Mouse (Mus musculus): ENCODE results near the gene Adamtsl4.

- no peak for TF ChIP-seq CTCF (IDR thresholded peaks at IDR 0.05; ENCODE audit: insufficient read depth, low read length)
- no peak for TF ChIP-seq POLR2A (IDR thresholded peaks at IDR 0.05; ENCODE audit: borderline replicate concordance, extremely low read depth, low read depth, low read length)
These were observed 1.6 kb upstream of the Adamtsl4 start for GRCm38 (mm10) chr3:95689171-95689915.
